In genomic region chr2:163353731-163354130, GRCm38 (mm10) we compare ENCODE assay signal across 10 mouse cellular contexts. TPM values are rescaled to one million over a fixed set of nuclear protein-coding genes. Genes with fewer than 3 reads are reported as not detected.
DNase-seq lines count a peak whose midpoint lies in the region; ATAC-seq and TF ChIP-seq lines count a peak whose summit lies in the region.
"Had no signal": no experiment of that assay in that cellular context is flagged by ENCODE, and none has a peak within 500 bp of the region (broad histone marks: within the 10 kb centered on the region; RNA-seq: fewer than 3 reads in every experiment).

No protein-coding gene starts in this region.

- no peak overlapping the region for H3K4me3 ChIP-seq in lung, postnatal 0 days (ENCODE audit: low read depth, low read length)
- H3K4me3 ChIP-seq in heart, embryonic 16.5 days (ENCODE audit: low read length), result no peak overlapping the region
- no peak overlapping the region for H3K4me3 ChIP-seq in stomach, embryonic 16.5 days (replicated peaks; ENCODE audit: low read length)

- DNase-seq in lung, postnatal 0 days (ENCODE audit: low spot score), result peak; percentile 52
- DNase-seq in lung, postnatal 25 days (ENCODE audit: low spot score), result no peak
- peak; percentile 52 for DNase-seq in fibroblast of lung, adult 2 months (ENCODE audit: low read depth)
- DNase-seq in cerebellum, adult 18-20 months, result no peak
- DNase-seq in thymus, postnatal 14 days, result no peak
- DNase-seq in adrenal gland, adult 2 months, result no peak
- DNase-seq: kidney, adult 18-20 months had no signal

- H3K27ac ChIP-seq in lung, postnatal 0 days (ENCODE audit: low read length), result no peak overlapping the region; the same call in 1 of the 2 replicates
- H3K27ac ChIP-seq in heart, embryonic 16.5 days (ENCODE audit: low read length), result peak overlapping the region; percentile 92
- H3K27ac ChIP-seq in stomach, embryonic 16.5 days (ENCODE audit: low read length), result peak overlapping the region; percentile 70

- 4% methylated on average over 7 of the region's 7 CpGs for WGBS in lung, postnatal 0 days
- 11% methylated on average over 7 of the region's 7 CpGs for WGBS in heart, embryonic 16.5 days
- WGBS in stomach, embryonic 16.5 days, result 16% methylated on average over 7 of the region's 7 CpGs

- TF ChIP-seq EP300 in lung, postnatal 0 days (IDR thresholded peaks at IDR 0.05), result no peak

- H3K4me1 ChIP-seq in lung, postnatal 0 days (ENCODE audit: insufficient read depth, low read depth, low read length), result no peaks in the 10 kb centered on the region
- peaks cover 78% of the 10 kb centered on the region for H3K4me1 ChIP-seq in heart, embryonic 16.5 days (ENCODE audit: control insufficient read depth, insufficient read depth, low read length)
- H3K4me1 ChIP-seq in stomach, embryonic 16.5 days (ENCODE audit: control insufficient read depth, insufficient read depth, low read length), result peaks cover 14% of the 10 kb centered on the region

- H3K9ac ChIP-seq in lung, postnatal 0 days (replicated peaks; ENCODE audit: low read depth), result no peak overlapping the region
- H3K9ac ChIP-seq in heart, embryonic 16.5 days (ENCODE audit: low read length), result peak overlapping the region; percentile 61
- peak overlapping the region; percentile 53; the same call in 1 of the 2 replicates for H3K9ac ChIP-seq in stomach, embryonic 16.5 days (ENCODE audit: low read length)

- no peak overlapping the region for H3K4me2 ChIP-seq in lung, postnatal 0 days (replicated peaks; ENCODE audit: low read depth, low read length)
- peak overlapping the region; percentile 39; the same call in 1 of the 2 replicates for H3K4me2 ChIP-seq in heart, embryonic 16.5 days (ENCODE audit: low read depth, low read length)
- no peak overlapping the region for H3K4me2 ChIP-seq in stomach, embryonic 16.5 days (ENCODE audit: low read depth, low read length)

- H3K27me3 ChIP-seq in lung, postnatal 0 days (replicated peaks; ENCODE audit: insufficient read depth, low read length), result no peaks in the 10 kb centered on the region
- H3K27me3 ChIP-seq in heart, embryonic 16.5 days (ENCODE audit: control insufficient read depth, insufficient read depth, low read length), result no peaks in the 10 kb centered on the region
- no peaks in the 10 kb centered on the region for H3K27me3 ChIP-seq in stomach, embryonic 16.5 days (ENCODE audit: control insufficient read depth, insufficient read depth, low read length)

- no peak for TF ChIP-seq CTCF in lung, postnatal 0 days (IDR thresholded peaks at IDR 0.05)

- H3K9me3 ChIP-seq in lung, postnatal 0 days (ENCODE audit: low read length), result no peaks in the 10 kb centered on the region
- 0 out of 2 replicates have a peak, but pooled peaks cover 2% of the 10 kb centered on the region for H3K9me3 ChIP-seq in heart, embryonic 16.5 days (replicated peaks; ENCODE audit: control insufficient read depth, low read length)
- no peaks in the 10 kb centered on the region for H3K9me3 ChIP-seq in stomach, embryonic 16.5 days (replicated peaks; ENCODE audit: control insufficient read depth, low read length)

- ATAC-seq in lung, postnatal 0 days, result peak; percentile 70
- peak; percentile 90 for ATAC-seq in heart, embryonic 16.5 days (replicated peaks; ENCODE audit: extremely low read depth, insufficient read depth, low FRiP score)
- ATAC-seq in stomach, embryonic 16.5 days (ENCODE audit: insufficient read depth, low FRiP score), result peak; percentile 81
- ATAC-seq: forebrain, embryonic 14.5 days had no signal

- H3K36me3 ChIP-seq in lung, postnatal 0 days (ENCODE audit: insufficient read depth, low read length), result no peaks in the 10 kb centered on the region
- peaks cover 3% of the 10 kb centered on the region; the same call in 1 of the 2 replicates for H3K36me3 ChIP-seq in heart, embryonic 16.5 days (ENCODE audit: control insufficient read depth, insufficient read depth)
- no peaks in the 10 kb centered on the region for H3K36me3 ChIP-seq in stomach, embryonic 16.5 days (ENCODE audit: control insufficient read depth, insufficient read depth, low read length)

RNA-seq across cellular contexts. Expression of gene Jph2, which starts 44.1 kb away (rescaled TPM):
- 4.0 and 6.0 TPM in 2 replicates for polyA plus RNA-seq in lung, postnatal 0 days (2015; fragmentation: Nextera tagmentation; extraction: Ambion mirVana)
- polyA plus RNA-seq in heart, embryonic 16.5 days (2015; fragmentation: Nextera tagmentation; extraction: Ambion mirVana), result 38.5 and 43.2 TPM in 2 replicates
- 8.5 and 11.2 TPM in 2 replicates for polyA plus RNA-seq in stomach, embryonic 16.5 days (2015; fragmentation: Nextera tagmentation; extraction: Ambion mirVana)
- 1 to 10 TPM; 3.1 to 6.2 TPM for total RNA-seq in adrenal gland, adult 2 months (2021)
- polyA plus RNA-seq in adrenal gland, adult 2 months (2012; rRNA removed), result 8.2 and 8.3 TPM in 2 replicates

Comparison
In these comparisons a context has a peak if more than half of its experiments do, and no peak if none do; other contexts are left out.
1. DNase-seq: peak in lung, postnatal 0 days (single experiment) and fibroblast of lung, adult 2 months (single experiment); none in lung, postnatal 25 days (single experiment), cerebellum, adult 18-20 months (0 of 2), thymus, postnatal 14 days (single experiment) and adrenal gland, adult 2 months (single experiment).
2. Peak in every context shown above with its lines, with median percentiles within 50 percentile points of each other: ATAC-seq.